Mouse (Mus musculus): ENCODE data around the gene Unc13d.
A peak's percentile ranks its signal among the peaks of the same experiment; 100 is the strongest.

The Unc13d gene

DNA sequence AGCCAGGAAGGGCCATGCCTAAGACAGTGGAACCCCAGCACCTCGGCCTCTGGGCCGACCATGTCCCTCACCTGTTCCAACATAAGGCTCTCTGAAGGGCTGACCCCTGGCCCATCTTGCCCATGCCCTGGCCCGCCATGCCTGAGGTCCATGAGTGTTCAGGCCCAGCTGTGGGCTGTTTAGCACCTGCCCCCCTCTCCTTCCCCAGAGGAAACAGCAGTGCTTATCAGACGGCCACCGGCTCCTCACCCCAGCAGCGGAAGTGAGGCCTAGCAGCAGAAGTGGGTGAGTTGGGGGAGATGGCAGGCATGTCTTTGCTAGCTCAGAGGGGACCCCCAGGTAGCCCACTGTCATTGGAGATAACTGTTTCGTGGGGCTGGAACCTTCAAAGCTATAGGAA lies 925 bp downstream of the Unc13d start:
- DNase-seq (ENCODE audit: low spot score), result no peak

DNA sequence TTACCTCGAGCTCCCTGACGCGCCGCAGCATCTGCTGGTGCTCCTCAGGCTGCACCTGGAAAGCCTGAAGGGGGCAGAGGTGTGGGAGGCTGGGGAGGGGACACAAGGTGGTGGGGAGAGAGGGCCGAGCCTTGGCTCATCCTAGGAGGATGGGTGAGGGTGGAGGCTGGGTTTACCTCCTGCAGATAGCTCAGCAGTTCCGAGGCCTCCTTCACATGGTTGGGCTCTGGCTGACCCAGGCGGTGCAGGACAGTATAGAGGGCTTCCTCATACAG lies 1.6 kb downstream of the Unc13d start:
- DNase-seq (ENCODE audit: low spot score), result no peak

DNA sequence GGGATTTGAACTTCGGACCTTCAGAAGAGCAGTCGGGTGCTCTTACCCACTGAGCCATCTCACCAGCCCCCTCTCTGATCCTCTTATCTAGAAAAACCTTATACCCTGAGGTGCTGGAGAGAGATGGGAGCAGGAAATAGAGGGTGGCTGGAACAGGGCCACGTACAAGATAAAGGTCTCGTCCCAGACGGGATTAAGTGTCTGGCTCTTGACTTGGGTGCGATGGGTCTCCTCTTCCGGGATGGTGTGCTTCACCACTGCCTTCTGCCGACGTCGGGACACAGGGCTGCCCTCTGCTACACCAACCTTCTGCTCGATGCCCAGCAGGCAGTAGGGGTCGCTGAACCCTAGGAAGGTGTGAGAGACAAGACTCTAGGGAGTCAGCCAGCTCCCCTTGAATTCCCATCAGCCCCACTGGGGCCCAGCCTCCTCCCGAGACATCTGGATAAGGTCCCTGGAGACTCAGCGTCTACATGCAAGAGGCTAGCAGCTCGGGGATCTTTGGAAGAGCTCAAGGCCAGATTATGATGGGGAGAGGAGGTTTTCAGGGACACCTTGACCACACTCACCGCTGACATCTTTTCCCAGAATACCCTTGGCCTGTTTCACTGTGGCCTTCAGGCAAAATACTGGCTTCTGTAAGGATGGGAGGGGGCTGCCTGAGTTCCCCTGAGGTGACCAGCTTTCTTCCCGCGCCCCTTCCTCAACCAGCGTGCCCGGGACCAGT lies 2.1 kb downstream of the Unc13d start:
- no peak for DNase-seq (ENCODE audit: low spot score)

DNA sequence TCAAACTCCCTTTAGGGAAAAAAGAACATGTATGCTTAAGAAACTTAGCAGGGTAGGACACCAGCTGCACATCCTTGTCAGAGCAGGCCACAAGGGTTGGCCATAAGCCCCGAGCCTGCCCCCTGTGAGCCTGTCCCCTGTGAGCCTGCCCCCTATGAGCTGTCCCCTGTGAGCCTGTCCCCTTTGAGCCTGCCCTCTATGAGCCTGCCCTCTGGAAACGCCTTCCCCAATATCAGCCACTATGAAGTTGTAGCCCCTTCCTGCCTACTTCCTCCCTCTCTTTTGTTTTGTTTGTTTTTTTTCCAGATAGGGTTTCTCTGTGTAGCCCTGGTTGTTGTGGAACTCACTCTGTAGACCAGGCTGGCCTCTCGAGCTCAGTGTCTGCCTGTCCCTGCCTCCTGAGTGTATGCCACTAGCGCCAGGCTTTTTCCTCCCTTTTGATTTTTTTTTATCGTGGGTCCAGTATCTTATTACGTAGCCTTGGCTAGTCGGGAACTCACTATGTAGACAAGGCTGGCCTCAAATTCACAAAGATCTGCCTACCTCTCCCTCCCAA lies 3.2 kb downstream of the Unc13d start:
- no peak for DNase-seq (ENCODE audit: low spot score)

DNA sequence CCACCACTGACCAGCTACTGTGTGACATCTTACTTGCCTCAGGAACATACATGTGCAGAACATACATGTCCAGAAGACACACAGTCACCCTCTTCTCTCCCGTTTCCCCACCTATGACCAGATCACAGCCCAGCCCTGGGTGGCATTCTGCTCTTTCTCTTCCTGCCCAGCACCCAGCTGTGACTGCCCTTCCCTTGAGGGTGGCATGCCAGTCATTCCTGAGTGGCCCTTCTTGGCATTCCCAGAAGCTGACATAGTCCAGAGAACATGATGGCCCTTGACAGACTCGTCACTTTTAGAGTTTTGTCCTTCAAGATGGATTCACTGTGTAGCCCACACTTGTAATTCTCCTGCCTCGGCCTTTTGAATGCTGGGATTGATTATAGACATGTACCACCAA lies 5.2 kb downstream of the Unc13d start:
- DNase-seq (ENCODE audit: low spot score), result no peak

DNA sequence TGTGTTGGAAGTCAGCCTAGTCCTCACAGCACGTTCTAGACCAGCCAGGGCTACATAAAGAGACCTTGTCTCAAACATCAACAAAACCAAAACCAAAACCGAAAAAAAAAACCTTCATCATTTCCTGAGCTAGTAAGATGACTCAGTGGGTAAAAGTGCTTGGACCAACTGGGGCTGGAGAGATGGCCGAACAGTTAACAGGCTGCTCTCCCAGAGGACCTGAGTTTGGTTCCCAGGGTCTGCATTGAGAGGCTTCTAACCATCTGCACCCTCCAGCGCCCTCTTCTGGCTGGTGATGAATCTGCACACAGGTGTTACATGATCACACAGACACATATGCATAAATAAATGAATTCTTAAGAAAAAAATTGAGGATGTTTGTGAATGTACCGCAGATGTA lies 6.3 kb downstream of the Unc13d start:
- DNase-seq (ENCODE audit: low spot score), result no peak

DNA sequence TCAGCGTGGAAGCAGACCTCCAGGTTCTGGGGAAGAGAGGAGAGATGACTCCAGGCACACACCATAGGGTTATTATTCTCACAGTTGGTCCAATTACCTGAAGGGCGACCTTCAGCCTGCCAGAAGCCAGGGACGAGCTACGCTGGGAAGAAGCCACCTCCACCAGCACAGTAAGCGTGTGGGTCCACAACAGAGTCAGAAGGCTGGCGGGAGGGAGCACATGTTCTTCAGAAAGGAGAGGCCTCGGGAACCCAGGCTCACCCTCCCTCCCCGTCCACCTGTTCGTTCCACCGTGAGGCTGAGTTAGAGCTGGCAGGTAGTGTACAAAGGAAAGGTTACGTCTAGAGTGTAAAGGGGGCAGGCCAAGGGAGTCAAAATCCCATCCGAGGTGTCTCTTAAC lies 12.4 kb downstream of the Unc13d start:
- no peak for DNase-seq (ENCODE audit: low spot score)

DNA sequence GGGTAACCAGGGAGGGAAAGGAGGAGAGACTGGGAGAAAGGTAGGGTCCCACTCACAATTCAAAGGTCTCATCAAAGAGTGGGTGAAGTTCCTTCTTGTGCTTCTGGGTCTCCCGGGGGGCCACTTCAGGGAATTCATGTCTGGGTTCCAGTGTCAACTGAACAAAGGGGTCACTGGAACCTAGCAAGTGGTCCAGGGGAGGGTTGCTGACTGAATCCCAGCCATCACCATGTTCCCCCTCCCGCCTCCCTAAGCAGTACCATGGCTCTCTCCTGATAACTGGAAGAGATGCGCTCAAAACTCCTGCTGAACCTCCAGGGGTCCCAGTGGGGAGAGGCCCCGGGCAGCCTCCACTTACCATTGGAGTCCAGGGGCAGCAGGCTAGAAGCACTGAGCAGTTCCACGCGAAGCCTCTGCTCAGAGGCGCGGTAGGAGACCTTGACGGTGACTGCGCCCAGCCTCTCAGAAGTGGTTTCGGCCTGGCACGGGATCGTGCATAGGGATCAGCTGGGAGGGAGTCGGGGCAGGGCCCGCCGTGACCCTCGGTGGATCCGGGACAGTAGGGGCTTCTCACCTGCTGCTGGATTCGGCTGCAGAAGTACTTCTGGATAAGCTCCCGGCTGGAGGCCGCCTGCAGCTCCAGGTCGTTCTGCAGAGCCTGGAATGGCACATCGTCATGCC lies 13.4 kb downstream of the Unc13d start:
- DNase-seq (ENCODE audit: low spot score), result no peak

DNA sequence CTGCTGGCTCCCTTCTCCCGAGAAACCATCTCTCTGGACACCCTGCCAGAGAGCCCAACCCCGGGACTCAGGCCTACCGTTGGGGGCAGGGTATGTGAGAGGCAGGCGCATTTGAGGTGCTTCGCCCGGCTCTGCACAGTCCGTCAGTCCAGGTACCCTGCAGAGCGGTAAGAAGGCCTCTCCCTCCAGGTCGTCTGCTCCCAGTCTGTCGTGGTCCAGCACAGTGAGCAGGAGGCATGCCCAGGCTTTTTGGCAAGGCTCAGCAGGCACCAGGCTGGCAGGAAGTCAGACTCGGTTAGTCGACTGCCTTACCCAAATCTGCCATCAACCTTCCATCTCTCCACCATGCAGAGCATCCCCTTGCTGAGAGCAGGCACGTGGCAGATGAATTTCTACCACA lies 14.2 kb downstream of the Unc13d start:
- DNase-seq (ENCODE audit: low spot score), result no peak

DNA sequence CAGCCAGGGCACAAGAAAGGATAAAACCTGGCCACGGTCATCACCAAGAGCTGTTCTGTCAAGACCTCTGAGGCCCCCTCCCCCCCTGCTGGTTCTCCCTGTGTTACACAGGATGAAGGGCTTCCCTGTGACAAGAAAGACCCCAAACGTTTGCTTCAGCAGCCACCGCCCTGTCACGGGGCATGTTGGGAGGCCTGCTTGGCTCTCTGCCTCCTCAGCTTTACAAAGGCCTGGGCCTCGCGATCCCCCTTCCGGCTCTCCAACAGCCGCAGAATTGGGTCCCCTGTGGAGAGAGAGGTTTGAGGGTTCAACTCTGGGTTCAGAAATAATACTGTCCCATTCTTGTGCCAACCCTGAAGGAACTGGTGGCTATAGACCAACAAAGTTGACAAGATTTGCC lies 15.2 kb downstream of the Unc13d start:
- DNase-seq (ENCODE audit: low spot score), result no peak

DNA sequence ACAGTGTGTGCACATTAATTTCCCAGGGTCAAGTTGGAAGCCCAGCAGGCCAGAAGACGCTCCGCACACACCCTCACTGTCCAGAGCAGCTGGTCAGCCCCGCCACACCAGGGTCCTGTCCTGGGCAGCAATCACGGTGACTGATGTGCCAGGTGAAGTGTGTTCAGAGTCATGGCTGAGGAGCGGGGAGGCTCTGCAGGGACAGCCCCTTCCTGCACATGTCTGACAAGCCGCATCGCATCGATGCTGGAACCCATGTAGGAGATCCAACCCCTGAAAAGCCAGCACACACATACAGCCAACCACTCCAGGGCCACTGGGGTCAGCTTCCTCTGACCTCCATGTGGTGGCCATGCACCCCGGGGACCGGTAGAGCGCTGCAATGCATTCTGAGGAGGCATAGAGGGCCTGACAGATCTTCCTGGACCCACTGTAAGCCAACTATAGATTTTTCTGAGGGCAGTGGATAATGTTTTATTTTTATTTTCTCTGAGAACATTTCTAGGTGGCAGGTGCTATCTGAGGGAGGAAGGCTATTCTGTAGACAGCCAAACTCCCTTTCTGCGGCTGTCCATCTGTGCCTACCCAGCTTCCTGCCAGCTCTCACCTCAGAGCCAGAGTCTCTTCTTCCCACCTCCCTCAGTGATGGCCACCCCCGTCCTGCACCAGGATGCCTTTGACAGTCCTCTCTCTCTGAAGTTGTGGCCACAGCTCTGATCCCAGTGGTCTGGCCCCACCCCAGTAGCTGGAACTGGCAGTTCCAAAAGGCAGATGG lies 15.9 kb downstream of the Unc13d start:
- no peak for DNase-seq (ENCODE audit: low spot score)

DNA sequence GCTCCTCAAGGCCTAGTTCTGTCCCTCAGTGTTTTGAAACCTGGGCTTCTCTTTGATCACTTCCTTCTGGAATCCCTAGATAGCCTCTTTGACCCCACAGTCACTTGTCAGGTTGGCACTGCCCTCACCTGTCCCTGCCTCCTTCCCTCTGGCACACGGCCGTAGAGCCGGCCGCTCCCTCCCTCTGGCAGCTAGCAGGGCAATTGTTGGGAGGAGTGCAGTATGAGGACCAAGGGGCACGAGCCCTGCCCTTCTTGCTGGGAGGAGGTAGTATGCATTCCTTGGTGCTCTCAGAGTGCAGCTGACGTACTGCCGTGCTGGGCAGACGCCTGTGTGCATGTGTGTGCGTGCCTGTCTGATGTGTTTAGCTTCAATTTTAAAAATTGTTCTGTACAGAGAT lies 17.2 kb downstream of the Unc13d start:
- peak; percentile 37 for DNase-seq (ENCODE audit: low spot score)

DNA sequence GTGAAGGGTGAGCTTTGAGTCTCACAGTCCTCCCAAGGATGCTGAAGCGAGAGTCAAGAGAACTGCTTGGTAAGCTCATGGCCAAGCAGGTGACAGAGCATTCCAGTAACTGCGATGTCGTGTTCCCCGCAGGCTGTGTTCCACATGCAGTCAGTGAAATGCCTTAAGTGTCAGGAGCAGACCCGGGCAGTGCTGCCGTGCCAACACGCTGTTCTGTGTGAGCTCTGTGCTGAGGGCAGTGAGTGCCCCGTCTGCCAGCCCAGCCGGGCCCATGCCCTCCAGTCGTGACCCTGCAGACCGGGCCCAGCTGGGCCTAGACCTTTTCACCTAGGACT lies 18.1 kb downstream of the Unc13d start:
- no peak for DNase-seq (ENCODE audit: low spot score)

DNA sequence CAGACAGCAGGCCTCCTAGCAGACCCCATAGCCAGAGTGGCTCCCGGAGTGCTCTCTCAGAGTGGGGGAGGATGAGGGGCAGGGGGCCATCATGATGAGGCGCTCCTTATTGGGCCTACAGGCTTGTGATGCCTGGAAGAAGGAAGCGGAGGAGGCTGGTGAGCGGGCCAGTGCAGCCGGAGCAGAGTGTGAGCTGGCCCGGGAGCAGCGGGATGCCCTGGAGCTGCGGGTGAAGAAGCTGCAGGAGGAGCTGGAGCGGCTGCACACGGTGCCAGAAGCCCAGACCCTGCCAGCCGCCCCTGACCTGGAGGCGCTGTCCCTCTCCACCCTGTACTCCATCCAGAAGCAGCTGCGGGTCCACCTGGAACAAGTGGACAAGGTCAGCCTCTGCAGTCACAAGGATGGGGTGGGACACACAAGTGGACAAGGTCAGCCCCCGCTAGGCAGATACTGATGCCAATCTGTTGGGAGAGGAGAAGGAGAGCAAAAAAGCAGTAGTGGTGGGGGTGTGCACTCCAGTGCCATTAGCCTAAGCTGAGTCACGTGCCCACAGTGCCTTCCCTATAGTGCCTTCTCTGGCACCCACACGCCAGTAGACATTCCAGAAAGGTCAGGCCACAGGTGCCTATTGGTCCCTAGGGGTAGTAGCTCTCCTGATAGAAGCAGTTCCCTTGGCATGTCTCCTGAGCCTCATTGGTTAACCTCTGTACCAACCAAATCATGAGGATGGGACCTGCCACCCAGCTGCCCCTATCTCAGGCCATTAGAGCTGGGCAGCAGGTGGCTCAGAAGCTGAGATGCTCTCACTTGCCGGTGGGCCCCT lies 18.7 kb downstream of the Unc13d start:
- DNase-seq (ENCODE audit: low spot score), result no peak

DNA sequence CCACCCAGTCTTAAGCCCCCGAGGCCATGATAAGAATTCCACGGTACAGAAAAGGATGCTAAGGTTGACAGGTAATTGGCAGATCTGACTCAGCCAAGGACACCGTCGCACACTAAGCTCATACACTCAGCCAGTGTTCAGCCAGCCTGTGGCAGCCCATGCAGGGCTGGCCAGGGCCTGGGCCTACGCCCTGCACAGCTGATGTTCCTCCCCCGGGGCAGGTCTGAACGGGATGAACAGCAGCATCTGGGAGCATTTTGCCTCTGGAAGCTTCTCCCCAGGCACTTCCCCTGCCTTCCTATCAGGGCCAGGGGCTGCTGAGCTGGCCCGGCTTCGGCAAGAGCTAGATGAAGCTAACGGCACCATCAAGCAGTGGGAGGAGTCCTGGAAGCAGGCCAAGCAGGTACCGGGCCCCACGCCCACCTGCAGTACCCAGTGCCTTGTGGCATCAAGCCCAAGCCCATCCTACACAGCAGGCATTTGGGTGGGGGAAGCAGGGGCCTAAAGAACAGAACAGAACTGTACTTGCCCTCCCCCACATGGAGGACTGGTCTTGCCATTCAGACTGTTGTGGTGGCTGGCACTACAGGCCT lies 19.6 kb downstream of the Unc13d start:
- no peak for DNase-seq (ENCODE audit: low spot score)

DNA sequence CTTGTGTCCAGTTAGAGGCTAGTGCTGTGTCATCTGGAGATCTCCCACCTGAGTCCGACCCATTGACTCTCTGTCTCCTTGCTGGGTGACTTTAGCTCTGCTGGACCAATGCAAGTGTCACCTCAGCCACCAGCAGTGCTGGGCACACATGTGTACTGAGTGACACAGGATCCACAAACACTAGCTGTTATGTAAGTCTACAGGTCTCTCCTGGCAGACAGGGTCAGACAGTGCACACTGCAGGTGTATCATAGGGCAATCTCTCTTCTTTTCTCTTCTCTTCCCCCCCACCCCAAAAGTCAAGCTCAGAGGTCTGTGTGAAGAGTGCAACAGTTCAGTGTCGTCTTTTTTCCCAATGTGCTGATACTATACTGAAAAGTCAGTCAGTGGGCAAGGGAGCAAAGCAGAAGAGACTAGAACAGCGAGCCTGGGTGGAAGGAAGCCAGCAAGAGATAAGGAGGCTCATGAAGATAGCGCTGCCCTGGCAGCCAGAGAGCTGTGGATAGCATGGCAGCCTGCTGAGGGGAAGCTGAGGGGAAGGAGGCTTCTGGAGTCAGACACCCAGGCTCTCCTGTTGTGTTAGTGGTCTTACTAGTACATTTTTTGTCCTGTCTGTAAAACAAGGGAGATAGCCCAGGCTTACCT lies 20.4 kb downstream of the Unc13d start:
- DNase-seq (ENCODE audit: low spot score), result no peak

DNA sequence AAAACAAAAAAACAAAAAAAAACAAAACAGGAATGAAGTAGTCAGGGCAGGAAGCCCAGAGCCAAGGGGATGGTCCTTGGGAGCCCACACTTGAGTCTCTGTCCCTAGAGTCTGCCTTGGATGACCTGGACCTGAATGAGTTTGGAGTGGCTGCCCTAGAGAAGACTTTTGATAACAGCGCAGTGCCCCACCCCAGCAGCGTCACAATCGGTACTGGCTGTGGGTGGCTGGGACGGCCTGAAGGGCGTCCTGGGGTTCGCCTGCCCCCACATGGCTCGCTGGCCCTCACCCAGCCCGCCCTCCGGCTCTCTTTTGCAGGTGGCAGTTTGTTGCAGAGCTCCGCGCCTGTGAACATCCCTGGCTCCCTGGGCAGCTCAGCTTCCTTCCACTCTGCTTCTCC lies 21.9 kb downstream of the Unc13d start:
- no peak for DNase-seq (ENCODE audit: low spot score)

DNA sequence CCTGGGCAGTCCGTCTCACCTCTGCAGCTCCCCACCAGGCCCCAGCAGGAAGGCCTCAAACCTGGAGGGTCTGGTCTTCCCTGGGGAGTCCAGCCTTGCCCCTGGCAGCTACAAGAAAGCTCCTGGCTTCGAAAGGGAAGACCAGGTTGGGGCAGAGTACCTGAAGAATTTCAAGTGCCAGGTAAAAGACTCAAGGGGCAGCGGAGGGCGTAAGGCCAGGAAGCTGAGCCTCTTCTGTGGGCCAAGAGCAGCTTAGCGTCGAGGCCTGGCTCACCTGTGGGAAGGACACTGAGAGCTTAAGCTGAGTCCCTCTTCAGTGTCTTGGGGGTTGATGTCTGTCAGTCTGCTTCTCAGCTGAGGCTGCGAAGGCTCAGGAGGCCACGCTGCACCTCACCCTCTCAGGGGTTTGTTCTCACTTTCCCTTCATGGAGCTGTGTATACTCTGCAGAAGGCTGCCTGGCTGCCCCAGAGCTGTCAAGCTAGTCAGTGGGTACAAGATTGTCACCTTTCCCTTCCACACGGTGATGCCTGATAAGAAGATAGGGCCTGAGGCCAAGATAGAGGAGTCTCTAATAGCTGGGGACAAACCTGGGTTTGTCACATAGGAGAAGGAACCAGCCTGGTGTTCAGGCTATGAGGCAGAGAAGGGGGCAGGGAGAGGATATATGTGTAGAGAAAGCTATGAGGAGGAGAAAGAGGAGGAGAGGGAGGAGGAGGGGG lies 24.1 kb downstream of the Unc13d start:
- DNase-seq (ENCODE audit: low spot score), result no peak

DNA sequence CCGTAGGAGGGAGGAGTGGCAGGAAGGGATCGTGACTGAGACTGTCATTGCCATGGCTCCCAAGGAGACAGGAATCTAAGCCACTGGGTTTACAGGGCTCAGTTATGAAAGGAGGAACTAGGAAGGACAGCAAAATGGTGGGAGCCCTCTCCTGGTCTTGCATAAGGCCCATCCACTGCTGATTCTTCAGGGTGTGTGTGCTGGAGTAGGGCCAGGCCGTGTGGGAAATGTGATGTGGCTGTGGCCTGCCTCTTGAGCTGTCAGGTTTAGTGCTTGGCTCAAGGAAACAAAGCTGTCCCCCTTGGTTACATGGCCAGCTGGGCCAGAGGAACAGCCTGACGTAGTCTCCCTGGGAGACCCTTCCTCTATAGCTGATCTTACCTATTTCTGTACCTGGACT lies 27.6 kb downstream of the Unc13d start:
- DNase-seq (ENCODE audit: low spot score), result no peak

DNA sequence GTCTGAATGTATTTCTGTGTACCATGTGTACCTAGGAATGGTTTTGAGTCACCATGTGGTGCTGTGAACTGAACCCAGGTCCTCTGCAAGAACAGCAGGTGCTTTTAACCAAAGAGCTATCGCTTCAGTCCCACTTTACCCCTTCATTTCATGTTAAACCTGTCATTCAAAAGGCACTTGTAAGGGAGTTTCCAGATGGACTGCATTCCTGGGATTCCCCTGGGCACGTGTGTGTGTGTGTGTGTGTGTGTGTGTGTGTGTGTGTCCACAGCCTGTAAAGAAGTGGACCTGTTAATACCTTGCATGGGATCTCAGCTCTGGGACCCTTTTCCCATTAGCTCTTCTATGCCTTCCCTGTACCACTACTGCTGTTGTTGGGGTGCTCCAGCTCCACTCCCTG lies 28.2 kb downstream of the Unc13d start:
- DNase-seq (ENCODE audit: low spot score), result no peak

DNA sequence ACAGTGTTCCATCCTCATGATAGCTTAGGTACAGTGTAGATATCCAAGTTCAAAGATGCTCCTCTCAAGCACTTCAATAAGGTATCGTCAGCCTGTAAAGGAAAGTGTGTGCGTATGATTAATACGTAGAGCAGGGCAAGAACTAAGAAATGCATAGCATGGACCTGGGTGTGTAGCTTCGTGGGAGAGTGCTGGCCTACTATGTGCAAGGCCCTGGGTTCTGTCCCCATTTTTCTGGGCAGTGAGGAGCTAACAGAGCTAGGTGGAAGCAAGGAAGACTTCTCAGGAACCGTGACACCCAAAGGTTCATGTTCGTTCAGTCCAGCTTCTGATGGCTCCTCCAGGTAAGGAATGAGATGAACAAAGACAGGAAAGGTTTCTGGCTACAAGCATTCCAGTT lies 32.6 kb downstream of the Unc13d start:
- DNase-seq (ENCODE audit: low spot score), result no peak

Data from urinary bladder, postnatal 25 days (tissue).